Mouse (Mus musculus) layer of hippocampus, adult 6 months (tissue): ENCODE data around the gene Rrp36. TPM values are rescaled to one million over a fixed set of nuclear protein-coding genes. Genes with fewer than 3 reads are reported as not detected.

Source experiments
- long read RNA-seq, 2 experiments: library from polyadenylated mRNA; unstranded; transcript quantifications; one replicate each; pipeline ENCODE4 v2.0.0; 2019 to 2020
- polyA plus RNA-seq: library from polyadenylated mRNA; unstranded; fragments of <200 nt; fragmentation: Nextera tagmentation; gene quantifications from 2 replicates; pipeline ENCODE4 v1.2.3, GENCODE M21; 2021

Gene Rrp36
- 20.0 and 20.9 TPM in 2 replicates for polyA plus RNA-seq
- long read RNA-seq, experiment 1, transcript Rrp36-201 (7 exons, 1,195 nt): major isoform, 19 of 29 reads
- long read RNA-seq, experiment 1, partial matches to known transcripts: 3 of 29 reads
- long read RNA-seq, experiment 1, other reads (novel, unspliced or antisense): 5 of 29 reads
- long read RNA-seq, experiment 2, transcript Rrp36-201 (7 exons, 1,195 nt): major isoform, 54 of 62 reads
- long read RNA-seq, experiment 2, partial matches to known transcripts: 0 of 62 reads
- long read RNA-seq, experiment 2, other reads (novel, unspliced or antisense): 3 of 62 reads

GRCm38 (mm10) chr17:46673850-46674529 lies at the start of gene Rrp36:
TSS of gene Rrp36 (minus strand) at chr17:46674352.

GRCm38 (mm10) chr17:46710959-46711597 lies 36.9 kb upstream of the Rrp36 start, which contains the start of gene Pex6:
TSS of gene Pex6 (plus strand) at chr17:46711463.

GRCm38 (mm10) chr17:46704887-46705835 lies 31.0 kb upstream of the Rrp36 start, which contains the start of gene Ppp2r5d:
TSS of gene Ppp2r5d (minus strand) at chr17:46705111.

GRCm38 (mm10) chr17:46680760-46681373 lies 6.7 kb upstream of the Rrp36 start, which contains the start of gene Klhdc3:
TSS of gene Klhdc3 (minus strand) at chr17:46680914.

GRCm38 (mm10) chr17:46678416-46678815 lies 4.3 kb upstream of the Rrp36 start, which contains the start of gene Mea1:
TSS of gene Mea1 (plus strand) at chr17:46678793.

GRCm38 (mm10) chr17:46650232-46651031 lies 23.7 kb downstream of the Rrp36 start, which contains the start of gene Cul7:
TSS of gene Cul7 (plus strand) at chr17:46650337.

GRCm38 (mm10) chr17:46645561-46646321 lies 28.4 kb downstream of the Rrp36 start, which contains the start of the genes Klc4 and Mrpl2:
TSS of gene Klc4 (minus strand) at chr17:46646022.
TSS of gene Mrpl2 (plus strand) at chr17:46646229.

GRCm38 (mm10) chr17:46628791-46629684 lies 45.1 kb downstream of the Rrp36 start, which contains the start of gene Ptk7:
TSS of gene Ptk7 (minus strand) at chr17:46629504.

Other genes with a start within 250 kb of the Rrp36 start
- gene Crip3, start 245.4 kb downstream of the Rrp36 start, polyA plus RNA-seq: 0.18 TPM in 1 of 2 replicates, not detected in the other
- 0.26 TPM in 1 of 2 replicates, not detected in the other for gene Slc22a7, start 235.9 kb downstream of the Rrp36 start, polyA plus RNA-seq
- gene Ttbk1, start 186.7 kb downstream of the Rrp36 start, polyA plus RNA-seq: 4.3 and 5.1 TPM in 2 replicates
- 11.5 and 12.2 TPM in 2 replicates for gene Dnph1, start 177.6 kb downstream of the Rrp36 start, polyA plus RNA-seq
- 22.6 and 27.2 TPM in 2 replicates for gene Cul9, start 128.0 kb downstream of the Rrp36 start, polyA plus RNA-seq
- gene Srf, start 118.2 kb downstream of the Rrp36 start, polyA plus RNA-seq: 2.3 and 3.8 TPM in 2 replicates
- gene Ptk7, start 44.8 kb downstream of the Rrp36 start, polyA plus RNA-seq: 1.2 and 1.3 TPM in 2 replicates
- 10.7 and 11.1 TPM in 2 replicates for gene Klc4, start 28.3 kb downstream of the Rrp36 start, polyA plus RNA-seq
- gene Mrpl2, start 28.1 kb downstream of the Rrp36 start, polyA plus RNA-seq: 103 and 112 TPM in 2 replicates
- 4.0 and 4.1 TPM in 2 replicates for gene Cul7, start 24.0 kb downstream of the Rrp36 start, polyA plus RNA-seq
- 233 and 236 TPM in 2 replicates for gene Mea1, start 4.4 kb upstream of the Rrp36 start, polyA plus RNA-seq
- 163 and 190 TPM in 2 replicates for gene Klhdc3, start 6.6 kb upstream of the Rrp36 start, polyA plus RNA-seq
- gene Ppp2r5d, start 30.8 kb upstream of the Rrp36 start, polyA plus RNA-seq: 46.1 and 49.2 TPM in 2 replicates
- 9.6 and 12.9 TPM in 2 replicates for gene Pex6, start 37.1 kb upstream of the Rrp36 start, polyA plus RNA-seq
- 0.41 and 2.7 TPM in 2 replicates for gene Gnmt, start 54.8 kb upstream of the Rrp36 start, polyA plus RNA-seq
- gene Cnpy3, start 77.9 kb upstream of the Rrp36 start, polyA plus RNA-seq: 95.5 and 101 TPM in 2 replicates
- 0.51 and 0.64 TPM in 2 replicates for gene Ptcra, start 89.4 kb upstream of the Rrp36 start, polyA plus RNA-seq
- gene 2310039H08Rik, start 98.3 kb upstream of the Rrp36 start, polyA plus RNA-seq: 22.2 and 31.2 TPM in 2 replicates
- 34.1 and 40.3 TPM in 2 replicates for gene Rpl7l1, start 108.3 kb upstream of the Rrp36 start, polyA plus RNA-seq
- gene Bicral, start 184.1 kb upstream of the Rrp36 start, polyA plus RNA-seq: 8.0 and 8.3 TPM in 2 replicates
- gene Tbcc, start 216.3 kb upstream of the Rrp36 start, polyA plus RNA-seq: 89.9 and 101 TPM in 2 replicates
- 0.06 TPM in 1 of 2 replicates, not detected in the other for gene Prph2, start 236.1 kb upstream of the Rrp36 start, polyA plus RNA-seq